Mouse (Mus musculus) hindbrain, postnatal 0 days (tissue): Measurements from ENCODE around the gene Mettl24. TPM values are rescaled to one million over a fixed set of nuclear protein-coding genes. Genes with fewer than 3 reads are reported as not detected.

Source experiments
- ATAC-seq: fragments of 200-750 bp; cut with Nextera tagmentation; 2 replicates; pipeline ENCODE4 v1.8.0; 2017; ENCODE audit warnings: mild to moderate bottlenecking, moderate TSS enrichment, moderate library complexity
- DNase-seq: peaks from one replicate; pipeline ENCODE4 v3.0.0-alpha.2; 2015; ENCODE audit warnings: low spot score
- H3K27ac ChIP-seq: fragments of 300-500 bp; sonication (generic); 2 replicates; pipeline ENCODE4 v1.5.1; 2014; ENCODE audit warnings: mild to moderate bottlenecking
- H3K27me3 ChIP-seq: fragments of 300-500 bp; sonication (generic); 2 replicates; pipeline ENCODE4 v1.6.1; 2014; ENCODE audit warnings: low read length, mixed read lengths; ENCODE audit not compliant: insufficient read depth
- H3K36me3 ChIP-seq: fragments of 300-500 bp; sonication (generic); 2 replicates; pipeline ENCODE4 v1.6.1; 2014; ENCODE audit warnings: low read length, mixed read lengths; ENCODE audit not compliant: insufficient read depth
- H3K4me1 ChIP-seq: fragments of 300-500 bp; sonication (generic); 2 replicates; pipeline ENCODE4 v1.6.1; 2014; ENCODE audit warnings: antibody characterized with exemption, low read length, mixed read lengths; ENCODE audit not compliant: insufficient read depth
- H3K4me2 ChIP-seq: fragments of 300-500 bp; sonication (generic); 2 replicates; pipeline ENCODE4 v1.6.1; 2014; ENCODE audit warnings: low read depth, mild to moderate bottlenecking, low read length, moderate library complexity, mixed read lengths
- H3K4me3 ChIP-seq: fragments of 300-500 bp; sonication (generic); 2 replicates; pipeline ENCODE4 v1.5.1; 2014; ENCODE audit warnings: low read length
- H3K9ac ChIP-seq: fragments of 300-500 bp; sonication (generic); replicated peaks from 2 replicates; pipeline ENCODE4 v1.6.1; 2014; ENCODE audit warnings: mild to moderate bottlenecking, low read length, moderate library complexity, mixed read lengths
- H3K9me3 ChIP-seq: fragments of 300-500 bp; sonication (generic); 2 replicates; pipeline ENCODE4 v1.6.1; 2016; ENCODE audit warnings: low read length, mixed read lengths
- CTCF ChIP-seq: IDR thresholded peaks from 2 replicates; pipeline ENCODE4 v1.5.1; 2016; ENCODE audit warnings: antibody characterized with exemption, control low read depth, low read depth
- WGBS: fragments of 180-500 bp; shearing (Covaris S2); extraction: QIAGEN DNeasy Blood & Tissue Kit; methylation state at CpG from one replicate; pipeline ENCODE4 v1.1.7; 2014; 5-methylcytosine and 5-hydroxymethylcytosine counted together
- polyA plus RNA-seq: library from polyadenylated mRNA; unstranded; fragments of >200 nt; fragmentation: Nextera tagmentation; extraction: Ambion mirVana; gene quantifications from 2 replicates; pipeline ENCODE4 v1.2.1, GENCODE M21; 2015
- total RNA-seq: library from RNA; depleted of rRNA; stranded (reverse); fragments of >200 nt; gene quantifications from 2 replicates; pipeline ENCODE4 v1.2.3, GENCODE M21; 2014

The Mettl24 gene
- total and polyA plus RNA-seq, 2 experiments from 2014 or later = 1.1 TPM; not detected in 1

DNA sequence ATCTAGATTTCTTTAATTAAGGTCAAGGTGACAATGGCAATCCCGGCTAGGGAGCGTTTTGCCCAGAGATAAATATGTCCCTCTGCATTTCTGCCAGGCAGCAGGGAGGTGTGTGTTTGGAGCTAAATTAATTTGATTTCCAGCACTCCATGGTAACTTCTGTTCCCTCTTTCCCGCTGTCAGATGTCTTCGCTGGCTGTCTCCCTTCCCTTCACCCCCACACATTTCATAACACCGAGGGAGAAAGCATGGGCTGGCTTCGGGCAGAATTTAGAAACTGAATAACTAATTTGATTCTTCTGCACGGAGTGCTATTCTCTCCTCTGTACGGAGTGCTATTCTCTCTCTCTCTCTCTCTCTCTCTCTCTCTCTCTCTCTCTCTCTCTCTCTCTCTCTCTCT, 612 bp upstream of the Mettl24 start:
- Histone ChIP-seq H3K27ac (no peak overlapping the region), H3K27me3 (no peaks in the 10 kb centered on the region), H3K9me3 (no peaks in the 10 kb centered on the region), H3K36me3 (no peaks in the 10 kb centered on the region), H3K4me2 (peak overlapping the region; percentile 99), H3K9ac (no peak overlapping the region), H3K4me1 (peaks cover 6% of the 10 kb centered on the region; the same call in 1 of the 2 replicates), H3K4me3 (no peak overlapping the region)
- WGBS = 15% methylated on average over 8 of the region's 8 CpGs
- DNase-seq = no peak
- no peak for ATAC-seq
- no peak for TF ChIP-seq CTCF

DNA sequence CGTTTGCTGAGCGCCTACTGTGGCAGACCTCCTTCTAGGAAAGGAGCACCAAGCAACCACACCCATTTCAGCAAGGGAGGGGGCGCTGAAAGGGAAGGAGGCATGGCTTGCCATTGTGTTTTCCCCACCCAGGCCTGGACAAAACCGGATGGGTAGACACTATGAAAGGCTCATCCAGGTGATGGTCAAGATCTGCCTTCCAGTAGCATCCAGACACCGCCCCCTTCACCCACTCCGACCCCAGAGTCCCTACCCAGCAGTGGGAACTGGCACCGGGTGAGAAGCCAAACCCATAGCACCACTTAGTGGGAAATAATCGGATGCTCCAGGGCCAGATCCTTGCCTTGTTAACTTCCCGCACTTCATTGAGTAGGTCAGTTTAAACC, 779 bp downstream of the Mettl24 start:
- no peak for DNase-seq
- Histone ChIP-seq H3K9ac (0 out of 2 replicates have a peak overlapping the region, but pooled peaks have one; percentile 63), H3K4me3 (peak overlapping the region; percentile 50), H3K27me3 (no peaks in the 10 kb centered on the region), H3K36me3 (no peaks in the 10 kb centered on the region), H3K4me1 (peaks cover 6% of the 10 kb centered on the region; the same call in 1 of the 2 replicates), H3K9me3 (no peaks in the 10 kb centered on the region), H3K4me2 (peak overlapping the region; percentile 99), H3K27ac (no peak overlapping the region)
- ATAC-seq = 0 out of 2 replicates have a peak, but pooled peaks have one; percentile 22
- 67% methylated on average over 9 of the region's 9 CpGs for WGBS
- no peak for TF ChIP-seq CTCF

DNA sequence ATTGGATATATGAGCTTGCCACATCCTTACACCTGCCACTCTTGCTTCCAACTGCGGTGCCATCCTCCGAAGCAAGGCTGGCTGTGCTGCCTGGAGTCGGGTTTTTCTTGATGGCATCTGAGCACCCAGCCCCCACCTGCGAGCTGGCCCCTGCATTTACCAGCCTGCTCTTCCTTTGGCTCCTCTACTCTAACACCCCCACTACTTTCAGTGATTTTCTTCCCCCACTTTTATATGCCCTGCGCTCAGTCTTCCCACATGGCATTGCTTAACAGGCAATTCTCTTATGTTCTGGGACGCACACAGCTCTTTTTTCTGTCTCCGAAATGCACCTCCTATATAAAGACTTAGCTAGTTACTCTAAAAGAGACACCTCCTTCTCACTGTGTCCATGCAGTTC, 1.2 kb downstream of the Mettl24 start:
- Histone ChIP-seq H3K9ac (no peak overlapping the region), H3K4me2 (no peak overlapping the region), H3K27ac (no peak overlapping the region), H3K27me3 (no peaks in the 10 kb centered on the region), H3K4me3 (no peak overlapping the region), H3K4me1 (peaks cover 6% of the 10 kb centered on the region; the same call in 1 of the 2 replicates), H3K36me3 (no peaks in the 10 kb centered on the region), H3K9me3 (no peaks in the 10 kb centered on the region)
- DNase-seq = no peak
- no peak for ATAC-seq
- WGBS = 95% methylated on average over 7 of the region's 7 CpGs
- no peak for TF ChIP-seq CTCF

DNA sequence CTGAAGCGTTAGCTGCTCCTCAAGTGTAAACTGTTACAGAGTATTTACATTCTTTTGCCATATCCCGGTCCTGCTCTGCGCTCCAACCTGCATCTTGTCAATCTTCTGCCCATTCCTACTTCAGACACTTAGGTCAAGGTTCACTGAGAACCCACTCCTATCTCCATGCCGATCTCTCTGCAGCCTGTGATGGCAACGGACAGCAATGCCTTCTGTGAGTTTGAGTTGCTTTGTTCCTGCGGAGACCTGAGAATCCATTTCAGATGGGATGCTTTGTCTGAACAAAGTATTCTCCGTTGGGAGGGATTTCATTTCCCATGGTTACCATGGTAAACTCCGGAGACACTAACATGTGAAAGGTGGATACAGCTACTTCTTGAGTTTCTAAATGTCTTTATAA, 2.6 kb downstream of the Mettl24 start:
- Histone ChIP-seq H3K36me3 (no peaks in the 10 kb centered on the region), H3K27ac (no peak overlapping the region), H3K27me3 (no peaks in the 10 kb centered on the region), H3K4me1 (peaks cover 6% of the 10 kb centered on the region; the same call in 1 of the 2 replicates), H3K9ac (no peak overlapping the region), H3K9me3 (no peaks in the 10 kb centered on the region), H3K4me2 (no peak overlapping the region), H3K4me3 (no peak overlapping the region)
- DNase-seq (no peak), ATAC-seq (no peak)
- WGBS = 34% methylated on average over 8 of the region's 8 CpGs
- no peak for TF ChIP-seq CTCF

DNA sequence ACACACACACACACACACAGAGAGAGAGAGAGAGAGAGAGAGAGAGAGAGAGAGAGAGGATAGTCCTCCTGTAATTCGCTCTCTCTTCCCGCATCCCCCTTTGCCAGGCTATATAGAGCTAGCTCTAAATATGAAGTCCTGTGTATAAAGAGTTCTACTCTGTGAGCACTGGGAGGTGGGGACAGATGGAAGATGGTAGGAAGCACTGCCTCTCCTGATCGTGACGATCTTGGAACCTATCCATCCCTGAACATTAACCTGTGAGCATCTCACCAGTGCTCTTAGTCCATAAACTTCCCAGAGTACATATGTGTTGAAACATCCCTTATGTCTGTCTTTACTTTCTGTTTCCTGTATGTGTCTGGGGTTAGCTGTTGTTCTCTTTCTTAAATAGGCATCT, 3.9 kb downstream of the Mettl24 start:
- no peak overlapping the region for H3K4me3 ChIP-seq
- no peak overlapping the region for H3K4me2 ChIP-seq
- ATAC-seq (no peak), DNase-seq (no peak)
- no peaks in the 10 kb centered on the region for H3K27me3 ChIP-seq
- H3K36me3 ChIP-seq = no peaks in the 10 kb centered on the region
- no peak for TF ChIP-seq CTCF
- no peak overlapping the region for H3K9ac ChIP-seq
- H3K4me1 ChIP-seq = peaks cover 6% of the 10 kb centered on the region; the same call in 1 of the 2 replicates
- no peaks in the 10 kb centered on the region for H3K9me3 ChIP-seq
- WGBS = 87% methylated on average over 4 of the region's 4 CpGs
- H3K27ac ChIP-seq = no peak overlapping the region

DNA sequence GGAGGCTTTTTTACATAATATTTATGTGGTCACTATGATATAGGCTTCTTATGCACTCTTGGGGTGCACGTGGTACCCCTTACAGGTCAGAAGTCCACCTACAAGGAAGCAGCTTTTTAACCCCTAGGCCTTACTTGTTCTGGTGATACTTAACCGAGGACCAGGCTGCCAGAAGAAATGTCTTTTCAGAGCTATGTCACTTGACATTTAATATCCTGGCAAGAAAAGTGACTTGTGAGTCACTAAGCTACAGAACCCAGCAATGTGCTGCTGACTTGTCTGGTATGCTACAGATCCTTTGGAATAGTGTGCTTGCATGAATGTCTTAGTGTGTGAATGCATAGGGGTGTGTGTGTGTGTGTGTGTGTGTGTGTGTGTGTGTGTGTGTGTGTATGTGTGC, 4.3 kb downstream of the Mettl24 start:
- TF ChIP-seq CTCF = no peak
- ATAC-seq (no peak), DNase-seq (no peak)
- no peak overlapping the region for H3K4me2 ChIP-seq
- H3K36me3 ChIP-seq = no peaks in the 10 kb centered on the region
- no peak overlapping the region for H3K27ac ChIP-seq
- H3K9me3 ChIP-seq = no peaks in the 10 kb centered on the region
- H3K9ac ChIP-seq = no peak overlapping the region
- H3K4me1 ChIP-seq = peaks cover 6% of the 10 kb centered on the region; the same call in 1 of the 2 replicates
- H3K4me3 ChIP-seq = no peak overlapping the region
- H3K27me3 ChIP-seq = no peaks in the 10 kb centered on the region
- whole genome bisulfite sequencing = 68% methylated on average over 2 of the region's 2 CpGs

DNA sequence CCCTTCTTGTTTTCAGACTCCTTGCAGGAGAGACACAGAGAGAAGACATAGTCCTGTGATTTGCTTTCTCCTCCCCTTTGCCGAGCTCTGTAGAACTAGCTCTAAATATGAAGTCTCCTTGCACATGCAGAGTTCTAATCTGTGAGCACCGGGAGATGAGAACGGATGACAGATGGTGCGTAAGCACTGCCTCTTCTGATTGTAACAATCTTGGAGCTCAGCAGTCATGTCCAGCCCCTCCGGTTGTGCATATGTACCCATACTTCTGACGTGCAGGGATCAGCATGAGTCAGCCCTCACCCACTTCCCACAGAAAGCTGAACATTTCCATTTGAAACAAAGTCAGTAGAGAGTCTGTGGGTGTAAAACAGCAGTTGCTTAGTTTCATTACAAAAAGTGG, 5.2 kb downstream of the Mettl24 start:
- DNase-seq (no peak), ATAC-seq (no peak)
- H3K4me1 ChIP-seq = 0 out of 2 replicates have a peak, but pooled peaks cover 2% of the 10 kb centered on the region
- H3K36me3 ChIP-seq = no peaks in the 10 kb centered on the region
- 65% methylated on average over 6 of the region's 6 CpGs for WGBS
- no peaks in the 10 kb centered on the region for H3K9me3 ChIP-seq
- no peak overlapping the region for H3K27ac ChIP-seq
- no peak overlapping the region for H3K9ac ChIP-seq
- H3K27me3 ChIP-seq = no peaks in the 10 kb centered on the region
- TF ChIP-seq CTCF = no peak
- no peak overlapping the region for H3K4me2 ChIP-seq
- H3K4me3 ChIP-seq = no peak overlapping the region
